Mouse (Mus musculus) liver, embryonic 16.5 days (tissue): ENCODE measurements around the gene Rere. TPM values are rescaled to one million over a fixed set of nuclear protein-coding genes. Genes with fewer than 3 reads are reported as not detected.
A peak's percentile ranks its signal among the peaks of the same experiment; 100 is the strongest.

Source experiments
- ATAC-seq: fragments of 200-750 bp; cut with Nextera tagmentation; 2 replicates; pipeline ENCODE4 v1.8.0; 2017; ENCODE audit warnings: low read depth, mild to moderate bottlenecking, moderate number of reproducible peaks, moderate library complexity
- H3K27ac ChIP-seq: fragments of 300-500 bp; sonication (generic); 2 replicates; pipeline ENCODE4 v1.5.1; 2014; ENCODE audit warnings: mild to moderate bottlenecking, low read length
- H3K27me3 ChIP-seq: fragments of 300-500 bp; sonication (generic); 2 replicates; pipeline ENCODE4 v1.6.1; 2014; ENCODE audit warnings: low read depth, low read length, mixed read lengths; ENCODE audit not compliant: control insufficient read depth, insufficient read depth
- H3K36me3 ChIP-seq: fragments of 300-500 bp; sonication (generic); 2 replicates; pipeline ENCODE4 v1.6.1; 2014; ENCODE audit warnings: mild to moderate bottlenecking; ENCODE audit not compliant: control insufficient read depth, insufficient read depth
- H3K4me1 ChIP-seq: fragments of 300-500 bp; sonication (generic); 2 replicates; pipeline ENCODE4 v1.6.1; 2014; ENCODE audit warnings: low read depth, low read length, mixed read lengths; ENCODE audit not compliant: control insufficient read depth
- H3K4me2 ChIP-seq: fragments of 300-500 bp; sonication (generic); 2 replicates; pipeline ENCODE4 v1.6.1; 2014; ENCODE audit warnings: low read depth, low read length, mixed read lengths
- H3K4me3 ChIP-seq: fragments of 300-500 bp; sonication (generic); 2 replicates; pipeline ENCODE4 v1.5.1; 2014; ENCODE audit warnings: low read depth, mild to moderate bottlenecking, low read length
- H3K9ac ChIP-seq: fragments of 300-500 bp; sonication (generic); 2 replicates; pipeline ENCODE4 v1.6.1; 2014; ENCODE audit warnings: low read depth, low read length
- H3K9me3 ChIP-seq: fragments of 300-500 bp; sonication (generic); replicated peaks from 2 replicates; pipeline ENCODE4 v1.6.1; 2016; ENCODE audit warnings: low read length; ENCODE audit not compliant: control insufficient read depth
- WGBS: fragments of 180-500 bp; shearing (Covaris S2); extraction: QIAGEN DNeasy Blood & Tissue Kit; methylation state at CpG from one replicate; pipeline ENCODE4 v1.1.7; 2014; ENCODE audit not compliant: insufficient replicate concordance; 5-methylcytosine and 5-hydroxymethylcytosine counted together
- polyA plus RNA-seq: library from polyadenylated mRNA; unstranded; fragments of >200 nt; fragmentation: Nextera tagmentation; extraction: Ambion mirVana; gene quantifications from 2 replicates; pipeline ENCODE4 v1.2.1, GENCODE M21; 2015

Gene Rere
- polyA plus RNA-seq, 1 experiment from 2014 or later, result 6.8 TPM

DNA sequence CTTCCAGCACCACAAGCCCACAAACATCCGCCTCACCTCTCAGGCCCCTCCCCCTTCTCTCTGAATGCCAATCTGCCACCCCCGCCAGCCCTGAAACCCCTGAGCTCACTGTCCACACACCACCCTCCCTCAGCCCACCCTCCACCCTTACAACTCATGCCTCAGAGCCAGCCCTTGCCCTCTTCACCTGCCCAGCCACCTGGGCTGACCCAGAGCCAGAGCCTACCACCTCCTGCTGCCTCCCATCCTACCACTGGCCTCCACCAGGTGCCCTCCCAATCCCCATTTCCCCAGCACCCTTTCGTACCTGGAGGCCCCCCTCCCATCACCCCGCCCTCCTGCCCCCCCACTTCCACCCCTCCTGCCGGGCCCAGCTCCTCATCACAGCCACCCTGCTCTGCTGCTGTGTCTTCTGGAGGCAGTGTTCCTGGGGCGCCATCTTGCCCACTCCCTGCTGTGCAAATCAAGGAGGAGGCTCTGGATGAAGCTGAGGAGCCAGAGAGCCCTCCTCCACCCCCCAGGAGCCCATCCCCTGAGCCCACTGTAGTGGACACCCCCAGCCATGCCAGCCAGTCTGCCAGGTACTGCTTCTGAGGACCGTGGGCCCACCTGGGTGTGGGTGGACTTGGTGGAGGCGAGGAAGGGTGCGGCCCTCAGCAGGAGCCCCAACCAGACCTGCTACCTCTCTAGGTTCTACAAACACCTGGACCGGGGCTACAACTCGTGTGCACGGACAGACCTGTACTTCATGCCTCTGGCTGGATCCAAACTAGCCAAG, 334.0 kb downstream of the Rere start:
- H3K27ac ChIP-seq, result no peak overlapping the region
- no peaks in the 10 kb centered on the region for H3K9me3 ChIP-seq
- peaks cover 36% of the 10 kb centered on the region for H3K36me3 ChIP-seq
- no peak overlapping the region for H3K4me2 ChIP-seq
- WGBS, result 70% methylated on average over 12 of the region's 12 CpGs
- no peaks in the 10 kb centered on the region for H3K4me1 ChIP-seq
- H3K27me3 ChIP-seq, result no peaks in the 10 kb centered on the region
- H3K4me3 ChIP-seq, result no peak overlapping the region
- no peak overlapping the region for H3K9ac ChIP-seq
- ATAC-seq, result no peak

DNA sequence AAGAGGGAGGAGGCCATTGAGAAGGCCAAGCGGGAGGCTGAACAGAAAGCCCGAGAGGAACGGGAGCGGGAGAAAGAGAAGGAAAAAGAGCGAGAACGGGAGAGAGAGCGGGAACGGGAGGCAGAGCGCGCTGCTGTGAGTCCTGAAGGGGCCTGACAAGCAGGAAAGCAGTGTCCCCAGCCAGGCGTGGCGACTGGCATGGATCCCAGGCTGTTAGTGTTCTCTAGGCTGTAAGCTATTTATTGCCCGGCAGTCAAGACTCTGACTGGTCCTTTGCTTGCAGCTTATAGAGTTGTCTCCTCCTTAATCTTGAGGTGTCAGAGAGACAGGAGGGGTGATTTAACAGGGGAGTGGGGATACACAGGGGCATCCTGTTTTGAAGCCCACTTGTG, 334.6 kb downstream of the Rere start:
- Histone ChIP-seq H3K4me3 (no peak overlapping the region), H3K36me3 (peaks cover 36% of the 10 kb centered on the region), H3K9me3 (no peaks in the 10 kb centered on the region), H3K4me2 (no peak overlapping the region), H3K4me1 (no peaks in the 10 kb centered on the region), H3K9ac (no peak overlapping the region), H3K27me3 (no peaks in the 10 kb centered on the region), H3K27ac (no peak overlapping the region)
- WGBS, result 85% methylated on average over 13 of the region's 13 CpGs
- no peak for ATAC-seq

DNA sequence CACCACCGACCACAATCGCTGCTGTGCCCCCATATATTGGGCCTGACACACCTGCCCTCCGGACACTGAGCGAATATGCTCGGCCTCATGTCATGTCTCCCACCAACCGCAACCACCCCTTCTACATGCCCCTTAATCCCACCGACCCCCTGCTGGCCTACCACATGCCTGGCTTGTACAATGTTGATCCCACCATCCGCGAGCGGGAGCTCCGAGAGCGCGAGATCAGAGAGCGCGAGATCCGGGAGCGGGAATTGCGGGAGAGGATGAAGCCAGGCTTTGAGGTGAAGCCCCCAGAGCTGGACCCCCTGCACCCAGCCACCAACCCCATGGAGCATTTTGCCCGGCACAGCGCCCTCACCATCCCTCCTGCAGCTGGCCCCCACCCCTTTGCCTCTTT, 335.4 kb downstream of the Rere start:
- Histone ChIP-seq H3K27ac (no peak overlapping the region), H3K9ac (no peak overlapping the region), H3K36me3 (peaks cover 36% of the 10 kb centered on the region), H3K27me3 (no peaks in the 10 kb centered on the region), H3K4me3 (no peak overlapping the region), H3K4me2 (no peak overlapping the region), H3K9me3 (no peaks in the 10 kb centered on the region), H3K4me1 (no peaks in the 10 kb centered on the region)
- WGBS, result 86% methylated on average over 20 of the region's 20 CpGs
- ATAC-seq, result no peak

DNA sequence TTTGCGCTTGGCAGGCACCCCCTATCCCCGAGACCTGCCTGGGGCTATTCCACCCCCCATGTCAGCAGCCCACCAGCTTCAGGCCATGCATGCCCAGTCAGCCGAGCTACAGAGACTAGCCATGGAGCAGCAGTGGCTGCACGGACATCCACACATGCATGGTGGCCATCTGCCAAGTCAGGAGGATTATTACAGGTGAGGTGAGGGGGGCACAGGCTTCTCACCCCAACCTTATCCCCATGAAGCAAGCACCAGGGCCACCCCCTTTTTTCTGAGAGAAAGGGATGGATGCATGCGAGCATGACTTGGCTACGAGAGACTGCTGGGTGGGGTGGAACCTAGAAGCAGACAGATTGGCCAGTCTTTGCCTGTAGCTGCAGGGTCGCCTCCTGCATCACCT, 337.6 kb downstream of the Rere start:
- Histone ChIP-seq H3K4me3 (no peak overlapping the region), H3K9me3 (no peaks in the 10 kb centered on the region), H3K4me1 (no peaks in the 10 kb centered on the region), H3K27me3 (no peaks in the 10 kb centered on the region), H3K27ac (no peak overlapping the region), H3K36me3 (peaks cover 29% of the 10 kb centered on the region), H3K9ac (no peak overlapping the region), H3K4me2 (no peak overlapping the region)
- WGBS, result 73% methylated on average over 7 of the region's 7 CpGs
- ATAC-seq, result no peak

DNA sequence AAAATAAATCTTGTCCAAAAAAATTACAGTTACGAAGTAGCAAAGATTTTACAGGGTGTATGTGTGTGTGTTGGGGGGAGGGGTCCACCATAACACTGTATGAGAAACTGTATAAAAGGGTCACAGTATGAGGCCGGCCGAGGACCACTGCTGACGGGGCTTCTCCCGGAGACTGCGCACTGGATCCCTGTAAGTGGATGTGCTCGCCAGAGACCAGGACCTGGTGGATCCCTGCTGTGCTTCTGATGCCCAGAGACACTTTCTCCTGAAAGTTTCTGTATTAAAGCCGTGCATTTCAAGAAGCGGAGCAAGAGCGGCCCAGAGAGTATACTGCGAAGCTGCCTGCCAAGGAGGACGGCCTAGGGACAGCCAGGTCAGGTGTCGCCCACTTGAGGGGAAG, 341.2 kb downstream of the Rere start:
- Histone ChIP-seq H3K4me3 (no peak overlapping the region), H3K36me3 (peaks cover 8% of the 10 kb centered on the region), H3K4me2 (no peak overlapping the region), H3K9ac (no peak overlapping the region), H3K9me3 (no peaks in the 10 kb centered on the region), H3K27me3 (no peaks in the 10 kb centered on the region), H3K27ac (no peak overlapping the region), H3K4me1 (no peaks in the 10 kb centered on the region)
- ATAC-seq, result no peak
- 84% methylated on average over 13 of the region's 13 CpGs for WGBS

DNA sequence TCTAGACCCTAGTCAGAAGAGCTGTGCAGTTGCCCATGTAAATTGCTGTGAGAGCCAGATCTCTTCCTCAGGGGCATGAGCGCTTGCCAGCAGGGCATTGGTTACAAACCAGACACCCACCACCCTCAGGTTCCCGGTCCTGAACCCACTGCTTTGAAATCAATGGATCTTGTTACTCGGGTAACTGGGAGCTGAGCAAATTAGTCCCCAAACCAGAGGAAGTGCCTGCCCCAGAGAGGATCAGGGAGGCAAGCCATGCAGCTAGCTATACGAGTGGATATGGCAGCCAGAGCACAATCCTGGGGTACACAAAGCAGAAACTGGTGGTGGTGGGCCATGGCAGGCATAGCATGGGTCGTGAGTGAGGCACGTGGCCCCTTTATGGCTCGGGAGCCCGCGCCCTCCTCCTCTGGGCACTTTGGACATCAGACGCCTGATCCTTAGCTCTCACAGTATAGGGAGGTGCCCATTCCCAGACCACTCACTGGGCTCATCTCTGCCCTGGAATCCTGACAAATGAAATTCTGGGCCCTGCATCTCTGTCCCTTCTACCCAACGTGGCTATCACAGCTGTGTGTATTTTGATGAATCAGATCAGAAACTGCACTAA, 342.9 kb downstream of the Rere start:
- H3K27ac ChIP-seq, result no peak overlapping the region
- H3K4me1 ChIP-seq, result no peaks in the 10 kb centered on the region; the same call in 1 of the 2 replicates
- WGBS, result 67% methylated on average over 11 of the region's 11 CpGs
- ATAC-seq, result no peak
- H3K4me2 ChIP-seq, result no peak overlapping the region
- H3K9ac ChIP-seq, result no peak overlapping the region
- H3K27me3 ChIP-seq, result no peaks in the 10 kb centered on the region
- no peaks in the 10 kb centered on the region for H3K9me3 ChIP-seq
- peaks cover 6% of the 10 kb centered on the region; the same call in 1 of the 2 replicates for H3K36me3 ChIP-seq
- no peak overlapping the region for H3K4me3 ChIP-seq

DNA sequence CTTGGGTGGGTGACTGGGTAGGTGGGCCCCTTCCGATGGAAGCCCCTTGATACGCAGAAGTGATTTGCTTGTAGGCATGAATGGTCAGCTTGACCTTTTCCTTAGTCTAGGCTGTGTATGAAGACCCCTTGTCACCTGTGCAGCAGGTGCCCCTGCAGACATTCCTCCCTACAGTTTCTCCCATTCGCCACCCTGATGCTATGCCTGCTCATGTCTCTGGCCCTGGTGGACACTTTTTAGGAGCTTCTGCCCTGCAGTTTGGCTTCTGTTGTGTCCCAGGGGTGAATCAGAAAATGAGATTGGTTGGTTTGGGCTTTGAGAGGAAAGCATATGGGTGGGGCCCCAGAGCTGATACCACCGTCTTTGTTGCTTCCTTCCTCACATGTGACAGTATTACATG, 343.5 kb downstream of the Rere start:
- H3K27me3 ChIP-seq, result no peaks in the 10 kb centered on the region
- peaks cover 6% of the 10 kb centered on the region; the same call in 1 of the 2 replicates for H3K36me3 ChIP-seq
- H3K9ac ChIP-seq, result no peak overlapping the region
- H3K27ac ChIP-seq, result no peak overlapping the region
- H3K4me1 ChIP-seq, result no peaks in the 10 kb centered on the region; the same call in 1 of the 2 replicates
- ATAC-seq, result no peak
- no peak overlapping the region for H3K4me2 ChIP-seq
- no peaks in the 10 kb centered on the region for H3K9me3 ChIP-seq
- no peak overlapping the region for H3K4me3 ChIP-seq
- 51% methylated on average over 4 of the region's 4 CpGs for WGBS

DNA sequence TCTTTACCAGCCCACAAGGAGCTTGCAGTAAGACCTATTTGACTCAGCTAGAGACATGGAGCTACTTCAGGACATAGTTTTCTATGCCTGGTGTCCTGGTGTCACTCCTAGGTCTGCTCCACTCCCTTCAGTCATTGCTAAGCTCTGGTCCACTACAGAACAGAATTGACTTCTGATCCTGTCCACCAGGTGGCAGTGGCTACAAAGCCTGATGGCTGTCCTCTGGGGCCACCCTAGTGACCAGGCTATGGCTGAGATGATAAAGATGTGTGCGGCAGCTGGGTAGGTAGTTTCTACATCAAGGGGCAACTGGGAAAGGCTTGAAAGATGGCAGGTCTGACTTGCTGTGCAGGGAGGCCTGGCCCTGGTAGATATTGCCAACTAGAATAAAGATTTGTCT, 344.0 kb downstream of the Rere start:
- H3K9me3 ChIP-seq, result no peaks in the 10 kb centered on the region
- no peak overlapping the region for H3K9ac ChIP-seq
- no peaks in the 10 kb centered on the region; the same call in 1 of the 2 replicates for H3K4me1 ChIP-seq
- H3K4me3 ChIP-seq, result no peak overlapping the region
- H3K27me3 ChIP-seq, result no peaks in the 10 kb centered on the region
- H3K36me3 ChIP-seq, result peaks cover 3% of the 10 kb centered on the region; the same call in 1 of the 2 replicates
- WGBS, result 32% methylated on average over 1 of the region's 1 CpGs
- no peak overlapping the region for H3K4me2 ChIP-seq
- ATAC-seq, result peak; percentile 55; the same call in 1 of the 2 replicates
- no peak overlapping the region for H3K27ac ChIP-seq
